Comparison of ENCODE assay signal across 8 mouse cellular contexts in genomic region chr5:137334317-137334716, GRCm38 (mm10). TPM values are rescaled to one million over a fixed set of nuclear protein-coding genes. Genes with fewer than 3 reads are reported as not detected.
DNase-seq lines count a peak whose midpoint lies in the region; ATAC-seq and TF ChIP-seq lines count a peak whose summit lies in the region.

No protein-coding gene starts in this region.

- peaks cover 5% of the 10 kb centered on the region for H3K4me1 ChIP-seq in hindbrain, embryonic 11.5 days (replicated peaks; ENCODE audit: control insufficient read depth, insufficient read depth, low read length)
- H3K4me1 ChIP-seq in hindbrain, embryonic 12.5 days = peaks cover 20% of the 10 kb centered on the region
- no peaks in the 10 kb centered on the region for H3K4me1 ChIP-seq in ES-Bruce4 (ENCODE audit: control insufficient read depth, insufficient read depth, low read length)
- peaks cover 10% of the 10 kb centered on the region for H3K4me1 ChIP-seq in embryonic facial prominence, embryonic 15.5 days
- H3K4me1 ChIP-seq in midbrain, embryonic 12.5 days = peaks cover 19% of the 10 kb centered on the region

- no peak for TF ChIP-seq EP300 in ES-Bruce4 (IDR thresholded peaks at IDR 0.05; ENCODE audit: insufficient read depth, low read depth, low read length)

- no peak for ATAC-seq in hindbrain, embryonic 11.5 days (ENCODE audit: low FRiP score)
- ATAC-seq in hindbrain, embryonic 12.5 days (ENCODE audit: low FRiP score) = no peak
- ATAC-seq in embryonic facial prominence, embryonic 15.5 days (ENCODE audit: insufficient number of reproducible peaks, low FRiP score, low TSS enrichment, low read depth) = no peak
- no peak for ATAC-seq in midbrain, embryonic 12.5 days (ENCODE audit: low FRiP score, low read depth)

- H3K27ac ChIP-seq in hindbrain, embryonic 11.5 days (ENCODE audit: low read depth, low read length) = no peak overlapping the region
- H3K27ac ChIP-seq in hindbrain, embryonic 12.5 days = no peak overlapping the region
- H3K27ac ChIP-seq in ES-Bruce4 (ENCODE audit: insufficient read depth, low read length) = 0 out of 2 replicates have a peak overlapping the region, but pooled peaks have one; percentile 38
- no peak overlapping the region for H3K27ac ChIP-seq in embryonic facial prominence, embryonic 15.5 days (replicated peaks)
- no peak overlapping the region for H3K27ac ChIP-seq in midbrain, embryonic 12.5 days (replicated peaks)

- WGBS in hindbrain, embryonic 11.5 days = 58% methylated on average over 10 of the region's 10 CpGs
- WGBS in hindbrain, embryonic 12.5 days = 57% methylated on average over 10 of the region's 10 CpGs
- 52% methylated on average over 10 of the region's 10 CpGs for WGBS in embryonic facial prominence, embryonic 15.5 days
- 60% methylated on average over 10 of the region's 10 CpGs for WGBS in midbrain, embryonic 12.5 days

- no peak for TF ChIP-seq POLR2A in ES-Bruce4 (IDR thresholded peaks at IDR 0.05; ENCODE audit: insufficient read depth, low read length)

- H3K9me3 ChIP-seq in hindbrain, embryonic 11.5 days (ENCODE audit: control insufficient read depth, low read length) = no peaks in the 10 kb centered on the region
- H3K9me3 ChIP-seq in hindbrain, embryonic 12.5 days (replicated peaks) = no peaks in the 10 kb centered on the region
- no peaks in the 10 kb centered on the region for H3K9me3 ChIP-seq in ES-Bruce4 (replicated peaks; ENCODE audit: control insufficient read depth, insufficient read depth, low read length, poor library complexity, severe bottlenecking)
- H3K9me3 ChIP-seq in embryonic facial prominence, embryonic 15.5 days (replicated peaks) = no peaks in the 10 kb centered on the region
- H3K9me3 ChIP-seq in midbrain, embryonic 12.5 days = no peaks in the 10 kb centered on the region

- no peak overlapping the region for H3K4me3 ChIP-seq in hindbrain, embryonic 11.5 days (ENCODE audit: low read depth, low read length)
- H3K4me3 ChIP-seq in hindbrain, embryonic 12.5 days = no peak overlapping the region
- H3K4me3 ChIP-seq in ES-Bruce4 (ENCODE audit: low read depth, low read length) = peak overlapping the region; percentile 59; the same call in 1 of the 2 replicates
- peak overlapping the region; percentile 69 for H3K4me3 ChIP-seq in embryonic facial prominence, embryonic 15.5 days (replicated peaks)
- H3K4me3 ChIP-seq in midbrain, embryonic 12.5 days = no peak overlapping the region

- no peaks in the 10 kb centered on the region for H3K27me3 ChIP-seq in hindbrain, embryonic 11.5 days (ENCODE audit: control insufficient read depth, insufficient read depth, low read length)
- H3K27me3 ChIP-seq in hindbrain, embryonic 12.5 days = no peaks in the 10 kb centered on the region
- no peaks in the 10 kb centered on the region for H3K27me3 ChIP-seq in ES-Bruce4 (ENCODE audit: control insufficient read depth, insufficient read depth, low read length, poor library complexity, severe bottlenecking)
- H3K27me3 ChIP-seq in embryonic facial prominence, embryonic 15.5 days = no peaks in the 10 kb centered on the region
- H3K27me3 ChIP-seq in midbrain, embryonic 12.5 days = 0 out of 2 replicates have a peak, but pooled peaks cover 5% of the 10 kb centered on the region

- H3K9ac ChIP-seq in hindbrain, embryonic 11.5 days (ENCODE audit: low read depth, low read length) = no peak overlapping the region
- no peak overlapping the region for H3K9ac ChIP-seq in hindbrain, embryonic 12.5 days
- no peak overlapping the region for H3K9ac ChIP-seq in ES-Bruce4 (ENCODE audit: low read depth, poor library complexity, severe bottlenecking)
- no peak overlapping the region for H3K9ac ChIP-seq in embryonic facial prominence, embryonic 15.5 days
- H3K9ac ChIP-seq in midbrain, embryonic 12.5 days (replicated peaks) = no peak overlapping the region

- no peak for TF ChIP-seq CTCF in ES-Bruce4 (IDR thresholded peaks at IDR 0.05; ENCODE audit: low read depth, low read length)

- DNase-seq in hindbrain, embryonic 11.5 days (ENCODE audit: low spot score) = no peak
- no peak for DNase-seq in ovary, postnatal 36 days (ENCODE audit: low spot score)
- no peak for DNase-seq in spleen, postnatal 14 days (ENCODE audit: low spot score in 2 of 2)
- DNase-seq in layer of hippocampus, adult 9-10 months (ENCODE audit: low spot score) = no peak

- H3K36me3 ChIP-seq in hindbrain, embryonic 11.5 days (ENCODE audit: control insufficient read depth, insufficient read depth, low read length) = no peaks in the 10 kb centered on the region
- H3K36me3 ChIP-seq in hindbrain, embryonic 12.5 days = no peaks in the 10 kb centered on the region
- no peaks in the 10 kb centered on the region for H3K36me3 ChIP-seq in ES-Bruce4 (ENCODE audit: control insufficient read depth, insufficient read depth, low read length, poor library complexity, severe bottlenecking)
- H3K36me3 ChIP-seq in embryonic facial prominence, embryonic 15.5 days = no peaks in the 10 kb centered on the region
- H3K36me3 ChIP-seq in midbrain, embryonic 12.5 days = 0 out of 2 replicates have a peak, but pooled peaks cover 3% of the 10 kb centered on the region

- 0 out of 2 replicates have a peak overlapping the region, but pooled peaks have one; percentile 93 for H3K4me2 ChIP-seq in hindbrain, embryonic 11.5 days (replicated peaks; ENCODE audit: low read depth, low read length)
- H3K4me2 ChIP-seq in hindbrain, embryonic 12.5 days (replicated peaks) = no peak overlapping the region
- H3K4me2 ChIP-seq in embryonic facial prominence, embryonic 15.5 days (replicated peaks) = peak overlapping the region; percentile 99
- peak overlapping the region; percentile 95; the same call in 1 of the 2 replicates for H3K4me2 ChIP-seq in midbrain, embryonic 12.5 days (replicated peaks)

RNA-seq across cellular contexts. Expression of gene Slc12a9, which starts 0.9 kb away (rescaled TPM):
- 7.1 and 7.5 TPM in 2 replicates for polyA plus RNA-seq in hindbrain, embryonic 11.5 days (2014; fragmentation: Nextera tagmentation; extraction: Ambion mirVana)
- polyA plus RNA-seq in hindbrain, embryonic 12.5 days (2016; fragmentation: Nextera tagmentation; extraction: Ambion mirVana) = 21.9 and 23.6 TPM in 2 replicates
- 7.9 and 8.8 TPM in 2 replicates for polyA plus RNA-seq in ES-Bruce4 (2011; ENCODE audit: insufficient read depth, insufficient read length, low read depth, missing spikeins)
- 14.8 and 16.3 TPM in 2 replicates for polyA plus RNA-seq in embryonic facial prominence, embryonic 15.5 days (2015; fragmentation: Nextera tagmentation; extraction: Ambion mirVana)
- polyA plus RNA-seq in midbrain, embryonic 12.5 days (2016; fragmentation: Nextera tagmentation; extraction: Ambion mirVana) = 22.7 and 22.9 TPM in 2 replicates

RNA-seq across cellular contexts. Expression of gene Ephb4, which starts 15.6 kb away (rescaled TPM):
- polyA plus RNA-seq in hindbrain, embryonic 11.5 days (2014; fragmentation: Nextera tagmentation; extraction: Ambion mirVana) = 21.0 and 21.3 TPM in 2 replicates
- 40.9 and 45.0 TPM in 2 replicates for polyA plus RNA-seq in hindbrain, embryonic 12.5 days (2016; fragmentation: Nextera tagmentation; extraction: Ambion mirVana)
- 17.1 and 20.7 TPM in 2 replicates for polyA plus RNA-seq in ES-Bruce4 (2011; ENCODE audit: insufficient read depth, insufficient read length, low read depth, missing spikeins)
- 60.2 and 66.1 TPM in 2 replicates for polyA plus RNA-seq in embryonic facial prominence, embryonic 15.5 days (2015; fragmentation: Nextera tagmentation; extraction: Ambion mirVana)
- 27.0 and 28.9 TPM in 2 replicates for polyA plus RNA-seq in midbrain, embryonic 12.5 days (2016; fragmentation: Nextera tagmentation; extraction: Ambion mirVana)

RNA-seq across cellular contexts. Expression of gene Trip6, which starts 20.1 kb away (rescaled TPM):
- 27.4 and 28.6 TPM in 2 replicates for polyA plus RNA-seq in hindbrain, embryonic 11.5 days (2014; fragmentation: Nextera tagmentation; extraction: Ambion mirVana)
- polyA plus RNA-seq in hindbrain, embryonic 12.5 days (2016; fragmentation: Nextera tagmentation; extraction: Ambion mirVana) = 40.0 and 40.7 TPM in 2 replicates
- polyA plus RNA-seq in ES-Bruce4 (2011; ENCODE audit: insufficient read depth, insufficient read length, low read depth, missing spikeins) = 22.2 and 23.2 TPM in 2 replicates
- polyA plus RNA-seq in embryonic facial prominence, embryonic 15.5 days (2015; fragmentation: Nextera tagmentation; extraction: Ambion mirVana) = 112 and 117 TPM in 2 replicates
- 34.9 and 43.3 TPM in 2 replicates for polyA plus RNA-seq in midbrain, embryonic 12.5 days (2016; fragmentation: Nextera tagmentation; extraction: Ambion mirVana)

RNA-seq across cellular contexts. Expression of gene Srrt, which starts 26.8 kb away (rescaled TPM):
- polyA plus RNA-seq in hindbrain, embryonic 11.5 days (2014; fragmentation: Nextera tagmentation; extraction: Ambion mirVana) = 138 and 140 TPM in 2 replicates
- 151 and 152 TPM in 2 replicates for polyA plus RNA-seq in hindbrain, embryonic 12.5 days (2016; fragmentation: Nextera tagmentation; extraction: Ambion mirVana)
- polyA plus RNA-seq in ES-Bruce4 (2011; ENCODE audit: insufficient read depth, insufficient read length, low read depth, missing spikeins) = 121 and 139 TPM in 2 replicates
- 124 TPM in 2 replicates for polyA plus RNA-seq in embryonic facial prominence, embryonic 15.5 days (2015; fragmentation: Nextera tagmentation; extraction: Ambion mirVana)
- 178 and 180 TPM in 2 replicates for polyA plus RNA-seq in midbrain, embryonic 12.5 days (2016; fragmentation: Nextera tagmentation; extraction: Ambion mirVana)

RNA-seq across cellular contexts. Expression of gene Ufsp1, which starts 39.9 kb away (rescaled TPM):
- 8.6 and 9.0 TPM in 2 replicates for polyA plus RNA-seq in hindbrain, embryonic 11.5 days (2014; fragmentation: Nextera tagmentation; extraction: Ambion mirVana)
- polyA plus RNA-seq in hindbrain, embryonic 12.5 days (2016; fragmentation: Nextera tagmentation; extraction: Ambion mirVana) = 8.1 and 10.3 TPM in 2 replicates
- polyA plus RNA-seq in ES-Bruce4 (2011; ENCODE audit: insufficient read depth, insufficient read length, low read depth, missing spikeins) = 6.4 and 8.7 TPM in 2 replicates
- polyA plus RNA-seq in embryonic facial prominence, embryonic 15.5 days (2015; fragmentation: Nextera tagmentation; extraction: Ambion mirVana) = 10.9 and 11.0 TPM in 2 replicates
- 7.9 and 8.0 TPM in 2 replicates for polyA plus RNA-seq in midbrain, embryonic 12.5 days (2016; fragmentation: Nextera tagmentation; extraction: Ambion mirVana)

Comparison
In these comparisons a context has a peak if more than half of its experiments do, and no peak if none do; other contexts are left out.
1. H3K4me3 ChIP-seq: peak in ES-Bruce4 (single experiment) and embryonic facial prominence, embryonic 15.5 days (single experiment); none in hindbrain, embryonic 11.5 days (single experiment), hindbrain, embryonic 12.5 days (single experiment) and midbrain, embryonic 12.5 days (single experiment).